Mouse (Mus musculus) ovary, adult 10 weeks (tissue): Measurements from ENCODE around the gene Slc39a1. TPM values are rescaled to one million over a fixed set of nuclear protein-coding genes. Genes with fewer than 3 reads are reported as not detected.

Source experiments
- polyA plus RNA-seq: library from polyadenylated mRNA; stranded (reverse); fragments of 350-450 nt; fragmentation: Illumina TruSeq; extraction: RNeasy Lipid Tissue Mini Kit (QIAGEN cat#74804); gene quantifications from one replicate; pipeline ENCODE4 v1.2.3, GENCODE M21; 2014

Slc39a1 gene
- 139 TPM for polyA plus RNA-seq

GRCm38 (mm10) chr3:90247960-90248745, at the start of gene Slc39a1:
Gene Slc39a1, plus strand, starts transcription at chr3:90248172.

GRCm38 (mm10) chr3:90213377-90213866, 34.5 kb upstream of the Slc39a1 start, which contains the start of the genes Rps27 and Rab13:
Gene Rps27, minus strand, starts transcription at chr3:90213651.
Gene Rab13, plus strand, starts transcription at chr3:90213695.

GRCm38 (mm10) chr3:90231507-90232333, 16.3 kb upstream of the Slc39a1 start, which contains the start of gene Jtb:
Gene Jtb, plus strand, starts transcription at chr3:90231597.

GRCm38 (mm10) chr3:90242984-90243775, 4.8 kb upstream of the Slc39a1 start, which contains the start of gene Creb3l4:
Gene Creb3l4, minus strand, starts transcription at chr3:90243512.

GRCm38 (mm10) chr3:90253653-90254418, 5.9 kb downstream of the Slc39a1 start, which contains the start of gene Crtc2:
Gene Crtc2, plus strand, starts transcription at chr3:90254163.

GRCm38 (mm10) chr3:90265034-90265931, 17.3 kb downstream of the Slc39a1 start, which contains the start of gene Dennd4b:
Gene Dennd4b, plus strand, starts transcription at chr3:90265185.

GRCm38 (mm10) chr3:90292345-90293275, 44.6 kb downstream of the Slc39a1 start, which contains the start of gene Gatad2b:
Gene Gatad2b, plus strand, starts transcription at chr3:90293178.

Other genes starting within 250 kb of the Slc39a1 start
- 45.4 TPM for gene Hax1, start 249.4 kb upstream of the Slc39a1 start, polyA plus RNA-seq
- 132 TPM for gene 4933434E20Rik, start 196.5 kb upstream of the Slc39a1 start, polyA plus RNA-seq
- 137 TPM for gene Ubap2l, start 195.5 kb upstream of the Slc39a1 start, polyA plus RNA-seq
- gene Tpm3, start 175.5 kb upstream of the Slc39a1 start, polyA plus RNA-seq, result 273 TPM
- 0.17 TPM for gene Nup210l, start 144.0 kb upstream of the Slc39a1 start, polyA plus RNA-seq
- gene Rps27, start 34.5 kb upstream of the Slc39a1 start, polyA plus RNA-seq, result 2,493 TPM
- 13.7 TPM for gene Rab13, start 34.5 kb upstream of the Slc39a1 start, polyA plus RNA-seq
- gene Jtb, start 16.6 kb upstream of the Slc39a1 start, polyA plus RNA-seq, result 97.8 TPM
- 4.3 TPM for gene Creb3l4, start 4.7 kb upstream of the Slc39a1 start, polyA plus RNA-seq
- gene Crtc2, start 6.0 kb downstream of the Slc39a1 start, polyA plus RNA-seq, result 6.5 TPM
- 1.3 TPM for gene Dennd4b, start 17.0 kb downstream of the Slc39a1 start, polyA plus RNA-seq
- 103 TPM for gene Gatad2b, start 45.0 kb downstream of the Slc39a1 start, polyA plus RNA-seq
- not detected for gene Slc27a3, start 141.8 kb downstream of the Slc39a1 start, polyA plus RNA-seq
- gene Ints3, start 185.4 kb downstream of the Slc39a1 start, polyA plus RNA-seq, result 24.1 TPM
- 36.4 TPM for gene Npr1, start 217.7 kb downstream of the Slc39a1 start, polyA plus RNA-seq
- gene Ilf2, start 228.0 kb downstream of the Slc39a1 start, polyA plus RNA-seq, result 94.7 TPM
- gene Snapin, start 242.9 kb downstream of the Slc39a1 start, polyA plus RNA-seq, result 154 TPM